Mouse (Mus musculus): ENCODE data around the gene Zyg11a.

DNA sequence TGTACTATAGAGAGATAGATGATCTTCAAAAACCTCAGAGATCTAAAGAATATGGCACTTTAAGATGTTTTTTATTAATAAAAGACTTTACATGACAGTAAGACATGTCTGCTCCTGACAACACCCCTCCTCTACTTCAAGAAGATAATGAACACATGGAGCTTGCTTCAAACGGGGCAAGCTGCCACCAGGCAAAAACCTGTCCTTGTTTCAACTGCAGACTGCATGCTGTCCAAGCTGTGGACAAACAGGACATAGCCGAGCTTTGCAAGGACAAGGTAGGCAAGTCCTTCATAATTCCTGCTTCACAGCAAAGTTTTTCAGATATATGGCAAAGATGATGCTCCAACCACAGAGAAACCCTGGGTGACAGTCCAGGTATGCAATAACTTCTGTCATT is 18.6 kb downstream of the Zyg11a start:
- TF ChIP-seq POLR2A (IDR thresholded peaks at IDR 0.05; ENCODE audit: insufficient read depth, low read depth, low read length) (no peak), CTCF (IDR thresholded peaks at IDR 0.05; ENCODE audit: insufficient read depth, low read depth, low read length) (no peak)
